Mouse (Mus musculus): ENCODE measurements around the gene Smyd2. TPM values are rescaled to one million over a fixed set of nuclear protein-coding genes. Genes with fewer than 3 reads are reported as not detected.

Gene Smyd2
- total and polyA plus RNA-seq, 3 experiments: 140 to 146 TPM; not detected in 1

DNA sequence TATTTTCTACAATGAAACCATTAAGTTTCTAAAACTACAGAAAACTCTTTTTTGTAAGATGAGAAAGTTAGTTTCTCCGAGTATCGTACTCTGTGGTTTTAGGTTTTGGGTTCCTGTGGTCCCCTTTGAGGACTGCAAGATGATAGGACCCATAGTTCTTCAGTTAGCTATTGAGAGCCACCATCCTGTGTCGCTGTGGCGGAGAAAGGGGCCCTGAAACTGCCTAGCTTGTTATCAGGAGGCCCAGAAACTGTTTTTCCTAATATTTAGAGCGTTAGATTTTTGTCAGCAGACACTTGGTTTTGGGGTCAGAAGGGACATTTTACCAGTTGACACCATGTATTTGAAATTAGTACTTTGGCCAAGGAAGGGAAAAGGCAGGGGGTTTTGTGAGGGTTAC, 66.4 kb downstream of the Smyd2 start:
- H3K79me2 ChIP-seq (ENCODE audit: control insufficient read depth, insufficient read depth, low read length, poor library complexity): no peaks in the 10 kb centered on the region
- H3K4me3 ChIP-seq (ENCODE audit: control insufficient read depth in 1 of 2, insufficient read depth in 1 of 2, low read depth in 2 of 2, low read length in 2 of 2): no peak overlapping the region; a peak in 1 of 4 replicates
- H3K27ac ChIP-seq (ENCODE audit: control insufficient read depth, low read depth, low read length): 0 out of 2 replicates have a peak overlapping the region, but pooled peaks have one; percentile 15
- no peaks in the 10 kb centered on the region; a peak in 1 of 4 replicates for H3K36me3 ChIP-seq (ENCODE audit: control insufficient read depth in 1 of 2, insufficient read depth in 2 of 2, low read length in 2 of 2)
- H3K4me1 ChIP-seq (ENCODE audit: control insufficient read depth in 1 of 2, insufficient read depth in 2 of 2, low read length in 2 of 2): peaks cover 0 to 2% of the 10 kb centered on the region in 2 experiments; a peak in 1 of 4 replicates
- no peaks in the 10 kb centered on the region for H3K27me3 ChIP-seq (ENCODE audit: control insufficient read depth in 1 of 2, insufficient read depth in 2 of 2, low read length in 2 of 2)
- no peak overlapping the region for H3K9ac ChIP-seq (ENCODE audit: control insufficient read depth, low read depth, low read length, poor library complexity, severe bottlenecking)
- no peaks in the 10 kb centered on the region for H3K9me3 ChIP-seq (replicated peaks; ENCODE audit: insufficient read depth, low read length)
- no peak for TF ChIP-seq TAL1 (IDR thresholded peaks at IDR 0.05; ENCODE audit: low read length)
- TF ChIP-seq ZKSCAN1 (IDR thresholded peaks at IDR 0.05; ENCODE audit: low read depth, low read length): no peak
- TF ChIP-seq EP300 (IDR thresholded peaks at IDR 0.05; ENCODE audit: low read depth in 1 of 2, low read length in 2 of 2): peak in 1 of 2 experiments; percentile 47; a peak in 2 of 4 replicates
- peak; percentile 19 for DNase-seq (ENCODE audit: low read depth, low spot score)

GRCm38 (mm10) chr1:189854646-189855045, 67.5 kb downstream of the Smyd2 start:
- H3K9me3 ChIP-seq (replicated peaks; ENCODE audit: insufficient read depth, low read length): no peaks in the 10 kb centered on the region

DNA sequence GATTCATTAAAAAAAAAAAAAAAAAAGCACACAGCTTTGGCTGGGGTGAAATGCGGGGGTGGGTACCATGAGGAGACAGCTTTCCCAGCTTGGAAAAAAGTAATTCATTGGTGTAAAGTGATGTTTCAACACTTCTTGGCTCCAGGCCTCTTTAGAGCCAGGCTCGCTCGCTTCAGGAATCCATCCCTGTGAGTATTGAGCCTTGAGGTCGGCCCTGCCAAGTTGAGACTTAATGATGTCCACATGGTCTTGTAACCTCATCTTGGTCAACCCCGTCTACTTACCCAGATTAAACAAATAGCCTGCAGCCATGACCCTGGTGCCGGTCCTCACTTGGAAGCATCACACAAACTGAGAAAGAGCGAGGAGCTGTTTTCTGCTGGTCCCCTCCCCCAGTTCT, 69.7 kb downstream of the Smyd2 start:
- H3K27ac ChIP-seq (ENCODE audit: control insufficient read depth, low read depth, low read length): no peak overlapping the region
- H3K36me3 ChIP-seq (ENCODE audit: control insufficient read depth in 1 of 2, insufficient read depth in 2 of 2, low read length in 2 of 2): no peaks in the 10 kb centered on the region; a peak in 1 of 4 replicates
- TF ChIP-seq NRF1 (IDR thresholded peaks at IDR 0.05; ENCODE audit: insufficient read depth, low read depth, low read length, poor library complexity, severe bottlenecking): no peak
- TF ChIP-seq ZKSCAN1 (IDR thresholded peaks at IDR 0.05; ENCODE audit: low read depth, low read length): no peak
- no peak for TF ChIP-seq ETS1 (IDR thresholded peaks at IDR 0.05; ENCODE audit: low read depth, low read length)
- TF ChIP-seq SIN3A (IDR thresholded peaks at IDR 0.05; ENCODE audit: low read length): no peak
- TF ChIP-seq POLR2AphosphoS2 (IDR thresholded peaks at IDR 0.05; ENCODE audit: low read length): no peak
- no peak for TF ChIP-seq RCOR1 (IDR thresholded peaks at IDR 0.05; ENCODE audit: low read depth, low read length)
- no peak for TF ChIP-seq MAX (IDR thresholded peaks at IDR 0.05; ENCODE audit: low read length)
- TF ChIP-seq MAZ (IDR thresholded peaks at IDR 0.05; ENCODE audit: low read depth, low read length): no peak
- TF ChIP-seq MYB (IDR thresholded peaks at IDR 0.05; ENCODE audit: low read depth, low read length): no peak
- no peak for TF ChIP-seq KAT2A (conservative IDR thresholded peaks at IDR 0.05; ENCODE audit: low read depth, low read length)
- TF ChIP-seq TCF12 (IDR thresholded peaks at IDR 0.05; ENCODE audit: low read depth, low read length): no peak
- TF ChIP-seq TAL1 (IDR thresholded peaks at IDR 0.05; ENCODE audit: low read length): no peak
- TF ChIP-seq GABPA (IDR thresholded peaks at IDR 0.05; ENCODE audit: low read depth, low read length): no peak
- no peak for TF ChIP-seq MEF2A (IDR thresholded peaks at IDR 0.05; ENCODE audit: extremely low read depth, insufficient replicate concordance, low read depth, low read length, poor library complexity, severe bottlenecking)
- TF ChIP-seq MAFK (IDR thresholded peaks at IDR 0.05; ENCODE audit: borderline replicate concordance, low read depth, low read length): no peak
- no peak for TF ChIP-seq POLR2AphosphoS5 (IDR thresholded peaks at IDR 0.05; ENCODE audit: borderline replicate concordance, low read depth, low read length)
- TF ChIP-seq EP300 (IDR thresholded peaks at IDR 0.05; ENCODE audit: low read depth in 1 of 2, low read length in 2 of 2): no peak
- peaks cover 0 to 2% of the 10 kb centered on the region in 2 experiments; a peak in 1 of 4 replicates for H3K4me1 ChIP-seq (ENCODE audit: control insufficient read depth in 1 of 2, insufficient read depth in 2 of 2, low read length in 2 of 2)
- H3K79me2 ChIP-seq (ENCODE audit: control insufficient read depth, insufficient read depth, low read length, poor library complexity): no peaks in the 10 kb centered on the region
- no peak overlapping the region for H3K9ac ChIP-seq (ENCODE audit: control insufficient read depth, low read depth, low read length, poor library complexity, severe bottlenecking)
- no peak overlapping the region for H3K4me3 ChIP-seq (ENCODE audit: control insufficient read depth in 1 of 2, insufficient read depth in 1 of 2, low read depth in 2 of 2, low read length in 2 of 2)
- H3K27me3 ChIP-seq (ENCODE audit: control insufficient read depth in 1 of 2, insufficient read depth in 2 of 2, low read length in 2 of 2): no peaks in the 10 kb centered on the region
- H3K9me3 ChIP-seq (replicated peaks; ENCODE audit: insufficient read depth, low read length): no peaks in the 10 kb centered on the region
- no peak for DNase-seq (ENCODE audit: low read depth, low spot score)

More at GRCm38 (mm10) chr1:189854646-189855045, 67.5 kb downstream of the Smyd2 start:
- no peaks in the 10 kb centered on the region for H3K27me3 ChIP-seq (ENCODE audit: control insufficient read depth in 1 of 2, insufficient read depth in 2 of 2, low read length in 2 of 2)
- H3K79me2 ChIP-seq (ENCODE audit: control insufficient read depth, insufficient read depth, low read length, poor library complexity): no peaks in the 10 kb centered on the region
- H3K4me1 ChIP-seq (ENCODE audit: control insufficient read depth in 1 of 2, insufficient read depth in 2 of 2, low read length in 2 of 2): peaks cover 0 to 2% of the 10 kb centered on the region in 2 experiments; a peak in 1 of 4 replicates
- no peaks in the 10 kb centered on the region; a peak in 1 of 4 replicates for H3K36me3 ChIP-seq (ENCODE audit: control insufficient read depth in 1 of 2, insufficient read depth in 2 of 2, low read length in 2 of 2)
- peak; percentile 39 for DNase-seq (ENCODE audit: low read depth, low spot score)
- H3K9ac ChIP-seq (ENCODE audit: control insufficient read depth, low read depth, low read length, poor library complexity, severe bottlenecking): peak overlapping the region; percentile 46
- TF ChIP-seq GABPA (IDR thresholded peaks at IDR 0.05; ENCODE audit: low read depth, low read length): no peak
- peak overlapping the region; percentile 3 to 44 for H3K4me3 ChIP-seq (ENCODE audit: control insufficient read depth in 1 of 2, insufficient read depth in 1 of 2, low read depth in 2 of 2, low read length in 2 of 2)
- H3K27ac ChIP-seq (ENCODE audit: control insufficient read depth, low read depth, low read length): peak overlapping the region; percentile 43

Data from MEL (cell line).